Mouse (Mus musculus) thymus, postnatal 36 days (tissue): ENCODE data around the gene Gm43518.

Experiments used
- DNase-seq, 2 experiments: peaks; one replicate each; pipeline ENCODE4 v3.0.0; 2022; ENCODE audit warnings: mixed read lengths in 2 of 2

Gm43518 gene

GRCm38 (mm10) chr5:123979221-123979979 is 52.2 kb downstream of the Gm43518 start:
- DNase-seq: no peak

GRCm38 (mm10) chr5:123979980-123980369 is 52.8 kb downstream of the Gm43518 start:
- no peak for DNase-seq

- no peak for DNase-seq
Observed at GRCm38 (mm10) chr5:123980521-123981249, 53.5 kb downstream of the Gm43518 start.

DNA sequence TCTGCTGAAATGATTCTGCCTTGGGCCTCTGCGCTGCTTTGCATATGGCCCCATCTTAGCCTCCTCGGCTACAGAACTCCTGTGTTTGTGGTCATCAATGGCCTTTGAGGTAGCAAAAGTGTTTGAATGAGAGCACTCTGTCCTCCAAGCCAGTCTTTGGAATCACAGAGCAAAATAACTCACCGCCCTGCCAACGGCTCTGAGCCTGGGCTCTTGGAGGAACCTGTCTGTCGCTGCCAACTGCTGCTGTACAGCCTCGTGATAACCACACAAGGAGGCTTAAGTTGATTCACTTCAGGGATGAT is 54.0 kb downstream of the Gm43518 start:
- no peak for DNase-seq

GRCm38 (mm10) chr5:123982838-123983237 is 55.6 kb downstream of the Gm43518 start:
- DNase-seq: no peak

- no peak for DNase-seq
Observed at GRCm38 (mm10) chr5:123985434-123985833, 58.2 kb downstream of the Gm43518 start.

- no peak for DNase-seq
Observed at GRCm38 (mm10) chr5:123986925-123987324, 59.7 kb downstream of the Gm43518 start.

GRCm38 (mm10) chr5:123987511-123987910 is 60.3 kb downstream of the Gm43518 start:
- no peak for DNase-seq
